13 mouse cellular contexts compared by ENCODE assay signal in the genomic region with DNA sequence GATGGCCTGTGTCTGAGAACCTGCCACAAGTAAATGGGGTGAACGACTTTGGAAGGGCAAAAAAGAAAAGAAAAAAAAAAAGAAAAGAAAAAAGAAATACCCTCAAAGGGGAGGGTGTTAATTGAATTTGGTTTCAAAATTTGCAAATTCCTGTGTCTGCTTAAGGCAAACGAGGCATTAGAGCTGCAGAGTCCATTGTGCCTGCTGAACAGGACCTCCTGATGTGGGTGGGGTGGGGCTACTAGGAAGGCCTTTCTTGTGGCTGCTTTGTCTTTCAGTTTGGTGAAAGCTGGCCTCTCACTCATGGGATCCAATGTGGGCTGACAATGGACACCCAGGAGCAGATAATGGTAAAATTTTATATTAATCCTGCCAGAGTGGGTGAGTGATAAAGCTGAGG.
A peak's percentile ranks its signal among the peaks of the same experiment; 100 is the strongest.
DNase-seq lines count a peak whose midpoint lies in the region; ATAC-seq lines count a peak whose summit lies in the region.
"Had no signal": no experiment of that assay in that cellular context is flagged by ENCODE, and none has a peak within 500 bp of the region (broad histone marks: within the 10 kb centered on the region; RNA-seq: fewer than 3 reads in every experiment).

No protein-coding gene starts in this region.

- H3K4me3 ChIP-seq in heart, embryonic 10.5 days: no peak overlapping the region
- no peak overlapping the region for H3K4me3 ChIP-seq in limb, embryonic 12.5 days (replicated peaks)
- H3K4me3 ChIP-seq: embryonic facial prominence, embryonic 13.5 days; liver, embryonic 15.5 days; neural tube, embryonic 13.5 days had no signal

- H3K4me1 ChIP-seq in heart, embryonic 10.5 days: peaks cover 42% of the 10 kb centered on the region
- peaks cover 25% of the 10 kb centered on the region for H3K4me1 ChIP-seq in limb, embryonic 12.5 days (replicated peaks)
- H3K4me1 ChIP-seq: liver, embryonic 15.5 days had no signal

- H3K4me2 ChIP-seq in limb, embryonic 12.5 days: no peak overlapping the region
- H3K4me2 ChIP-seq: embryonic facial prominence, embryonic 13.5 days; liver, embryonic 15.5 days; neural tube, embryonic 13.5 days had no signal

- ATAC-seq in limb, embryonic 12.5 days (ENCODE audit: insufficient number of reproducible peaks, insufficient read depth, low FRiP score, low TSS enrichment, low read depth): no peak
- ATAC-seq: lung, postnatal 0 days had no signal

- no peak for DNase-seq in heart, embryonic 10.5 days (ENCODE audit: low spot score)
- no peak for DNase-seq in heart, adult 9 months (ENCODE audit: low spot score in 2 of 2)
- peak; percentile 26 for DNase-seq in kidney, postnatal 14 days
- no peak for DNase-seq in kidney, adult 8-10 months
- DNase-seq in ZHBTc4 (ENCODE audit: low read depth, low spot score): peak; percentile 37
- no peak for DNase-seq in cerebellum, adult 18-20 months
- DNase-seq: cerebellum, adult 11-12 months; right cerebral cortex, postnatal 14 days had no signal

- H3K9me3 ChIP-seq in heart, embryonic 10.5 days: no peaks in the 10 kb centered on the region
- no peaks in the 10 kb centered on the region for H3K9me3 ChIP-seq in limb, embryonic 12.5 days
- H3K9me3 ChIP-seq: embryonic facial prominence, embryonic 13.5 days; liver, embryonic 15.5 days; neural tube, embryonic 13.5 days had no signal

- no peak overlapping the region for H3K9ac ChIP-seq in limb, embryonic 12.5 days (replicated peaks)
- H3K9ac ChIP-seq: embryonic facial prominence, embryonic 13.5 days; liver, embryonic 15.5 days; neural tube, embryonic 13.5 days had no signal

- H3K36me3 ChIP-seq in heart, embryonic 10.5 days: no peaks in the 10 kb centered on the region
- H3K36me3 ChIP-seq in limb, embryonic 12.5 days: no peaks in the 10 kb centered on the region
- H3K36me3 ChIP-seq: embryonic facial prominence, embryonic 13.5 days; liver, embryonic 15.5 days; neural tube, embryonic 13.5 days had no signal

- peak overlapping the region; percentile 77 for H3K27ac ChIP-seq in heart, embryonic 10.5 days
- peak overlapping the region; percentile 68 for H3K27ac ChIP-seq in limb, embryonic 12.5 days
- H3K27ac ChIP-seq: embryonic facial prominence, embryonic 13.5 days; liver, embryonic 15.5 days; neural tube, embryonic 13.5 days had no signal

- H3K27me3 ChIP-seq in heart, embryonic 10.5 days (ENCODE audit: insufficient read depth, poor library complexity, severe bottlenecking): no peaks in the 10 kb centered on the region
- H3K27me3 ChIP-seq in limb, embryonic 12.5 days: no peaks in the 10 kb centered on the region
- H3K27me3 ChIP-seq: embryonic facial prominence, embryonic 13.5 days; liver, embryonic 15.5 days; neural tube, embryonic 13.5 days had no signal

- WGBS in heart, embryonic 10.5 days: 25% methylated on average over 2 of the region's 2 CpGs
- 20% methylated on average over 2 of the region's 2 CpGs for WGBS in limb, embryonic 12.5 days

Comparison
In these comparisons a context has a peak if more than half of its experiments do, and no peak if none do; other contexts are left out.
1. DNase-seq: peak in kidney, postnatal 14 days (single experiment) and ZHBTc4 (single experiment); none in heart, embryonic 10.5 days (single experiment), heart, adult 9 months (0 of 2), kidney, adult 8-10 months (0 of 2) and cerebellum, adult 18-20 months (0 of 2).